Mouse (Mus musculus) layer of hippocampus, postnatal 10 days (tissue): ENCODE measurements at regions not wholly inside any gene's neighbourhood (a gene's known extent, or its start where the extent isn't known, plus 50 kb on each side); places are given as distances from the start of the nearest gene placed in this dataset.

Source experiments
- DNase-seq, 2 experiments: peaks; one replicate each; pipeline ENCODE4 v3.0.0; 2021; ENCODE audit warnings: low spot score in 2 of 2

- DNase-seq: no peak
Observed at GRCm38 (mm10) chr4:45590836-45591235, 58.6 kb upstream of the Shb start.

GRCm38 (mm10) chr4:45588322-45588721, 56.1 kb upstream of the Shb start:
- DNase-seq: no peak

GRCm38 (mm10) chr4:45587202-45587601, 54.9 kb upstream of the Shb start:
- no peak for DNase-seq

- DNase-seq: no peak
Observed at GRCm38 (mm10) chr4:45586310-45586709, 54.0 kb upstream of the Shb start.

- DNase-seq: no peak
Observed at GRCm38 (mm10) chr4:45585188-45585820, 53.0 kb upstream of the Shb start.

GRCm38 (mm10) chr4:45583966-45584365, 51.7 kb upstream of the Shb start:
- no peak for DNase-seq

GRCm38 (mm10) chr4:45582496-45582895, 50.2 kb upstream of the Shb start:
- DNase-seq: no peak
